Mouse (Mus musculus) cortical plate, adult 2 months (tissue): ENCODE data around the gene Slc22a20.

ENCODE experiments used
- CTCF ChIP-seq: fragments of 200-500 bp; IDR thresholded peaks from 2 replicates; pipeline ENCODE4 v1.5.1; 2011; ENCODE audit warnings: mild to moderate bottlenecking, control low read depth, low read length; ENCODE audit not compliant: insufficient read depth; ENCODE audit errors: extremely low read depth
- POLR2A ChIP-seq: fragments of 200-500 bp; IDR thresholded peaks from 2 replicates; pipeline ENCODE4 v1.6.1; 2011; ENCODE audit warnings: mild to moderate bottlenecking, low read length, control low read depth; ENCODE audit not compliant: insufficient read depth; ENCODE audit errors: extremely low read depth

- TF ChIP-seq CTCF = no peak
- TF ChIP-seq POLR2A = no peak
These were observed 45.3 kb downstream of the Slc22a20 start for GRCm38 (mm10) chr19:5940656-5941055.
